Mouse (Mus musculus) G1E (cell line): ENCODE measurements around the gene Tnc. TPM values are rescaled to one million over a fixed set of nuclear protein-coding genes. Genes with fewer than 3 reads are reported as not detected.

ENCODE experiments used
- ATAC-seq: 2 replicates; pipeline ENCODE4 v1.8.0; 2016; ENCODE audit warnings: mild to moderate bottlenecking; ENCODE audit not compliant: insufficient number of reproducible peaks, poor library complexity, low FRiP score, severe bottlenecking; ENCODE audit errors: extremely low read depth
- DNase-seq: peaks from one replicate; pipeline ENCODE4 v3.0.0; 2012; ENCODE audit warnings: low spot score
- H3K27me3 ChIP-seq: 2 replicates; pipeline ENCODE4 v1.6.1; 2012; ENCODE audit warnings: mild to moderate bottlenecking, low read length, inconsistent platforms; ENCODE audit not compliant: insufficient read depth
- H3K36me3 ChIP-seq: replicated peaks from 2 replicates; pipeline ENCODE3; 2012; ENCODE audit warnings: mild to moderate bottlenecking, inconsistent platforms
- H3K4me1 ChIP-seq: 2 replicates; pipeline ENCODE4 v1.6.1; 2012; ENCODE audit warnings: low read depth, low read length, inconsistent platforms, mixed read lengths; ENCODE audit not compliant: insufficient read depth
- H3K4me3 ChIP-seq: 2 replicates; pipeline ENCODE4 v1.5.1; 2012; ENCODE audit warnings: low read depth, mild to moderate bottlenecking, inconsistent platforms, low read length, moderate library complexity, mixed read lengths
- H3K9me3 ChIP-seq: replicated peaks from 2 replicates; pipeline ENCODE4 v1.6.1; 2012; ENCODE audit warnings: inconsistent platforms
- CTCF ChIP-seq: IDR thresholded peaks from 2 replicates; pipeline ENCODE4 v1.5.1; 2012; ENCODE audit warnings: low read depth, low read length, inconsistent platforms, mixed read lengths
- GATA1 ChIP-seq: IDR thresholded peaks from 2 replicates; pipeline ENCODE4 v1.6.1; 2012; ENCODE audit warnings: borderline replicate concordance, low read length, inconsistent platforms, mixed read lengths
- GATA2 ChIP-seq: IDR thresholded peaks from 2 replicates; pipeline ENCODE4 v1.6.1; 2012; ENCODE audit warnings: low read depth, low read length, inconsistent platforms, borderline replicate concordance
- POLR2AphosphoS5 ChIP-seq: IDR thresholded peaks from 2 replicates; pipeline ENCODE4 v1.6.1; 2012; ENCODE audit warnings: low read depth, low read length, inconsistent platforms; ENCODE audit not compliant: insufficient replicate concordance
- TAL1 ChIP-seq: conservative IDR thresholded peaks from 2 replicates; pipeline ENCODE4 v1.6.1; 2012; ENCODE audit warnings: low read depth, low read length, inconsistent platforms, mixed read lengths
- polyA plus RNA-seq: library from polyadenylated mRNA; stranded (reverse); fragments of >175 nt; gene quantifications from 2 replicates; pipeline ENCODE4 v1.2.3, GENCODE M21; 2012
- total RNA-seq, 2 experiments: library from RNA; stranded (forward) in 1 of 2; stranded (reverse) in 1 of 2; fragments of 200-1000 nt in 1 of 2; fragments of >200 nt in 1 of 2; fragmentation: Nextera tagmentation in 1 of 2; gene quantifications; 2 replicates each; pipeline ENCODE4 v1.2.3; 2014 to 2017

Tnc gene
- total and polyA plus RNA-seq, 3 experiments, result 0.16 TPM; not detected in 2

GRCm38 (mm10) chr4:63939428-63939827 is 107.4 kb downstream of the Tnc start:
- Histone ChIP-seq H3K27me3 (no peaks in the 10 kb centered on the region), H3K4me3 (no peak overlapping the region), H3K36me3 (no peaks in the 10 kb centered on the region), H3K9me3 (peaks cover 47% of the 10 kb centered on the region), H3K4me1 (no peaks in the 10 kb centered on the region)
- DNase-seq (no peak), ATAC-seq (no peak)
- TF ChIP-seq GATA2 (no peak), CTCF (no peak), TAL1 (no peak), GATA1 (no peak), POLR2AphosphoS5 (no peak)

DNA sequence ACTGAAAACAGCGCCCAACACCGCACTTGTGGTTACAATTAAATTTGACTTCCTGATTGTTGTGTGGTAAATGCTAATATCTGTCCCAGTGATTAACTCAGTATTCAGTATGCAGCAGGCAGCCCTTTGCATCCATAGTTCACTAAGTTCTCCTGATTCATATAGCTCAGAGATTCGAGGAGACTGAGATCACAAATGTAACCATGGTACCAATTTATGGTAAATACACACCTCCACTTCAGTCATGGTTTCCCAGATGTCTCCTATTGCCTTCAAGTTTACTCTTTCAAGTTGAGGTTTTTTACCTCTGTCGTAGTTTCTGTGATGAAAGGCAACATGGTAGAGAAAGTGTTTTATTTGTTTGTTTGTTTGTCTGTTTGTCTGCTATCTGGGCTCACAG is 110.9 kb downstream of the Tnc start:
- TF ChIP-seq CTCF, result no peak
- no peak for TF ChIP-seq GATA1
- TF ChIP-seq POLR2AphosphoS5, result no peak
- no peak for TF ChIP-seq GATA2
- TF ChIP-seq TAL1, result no peak
- no peak for DNase-seq

DNA sequence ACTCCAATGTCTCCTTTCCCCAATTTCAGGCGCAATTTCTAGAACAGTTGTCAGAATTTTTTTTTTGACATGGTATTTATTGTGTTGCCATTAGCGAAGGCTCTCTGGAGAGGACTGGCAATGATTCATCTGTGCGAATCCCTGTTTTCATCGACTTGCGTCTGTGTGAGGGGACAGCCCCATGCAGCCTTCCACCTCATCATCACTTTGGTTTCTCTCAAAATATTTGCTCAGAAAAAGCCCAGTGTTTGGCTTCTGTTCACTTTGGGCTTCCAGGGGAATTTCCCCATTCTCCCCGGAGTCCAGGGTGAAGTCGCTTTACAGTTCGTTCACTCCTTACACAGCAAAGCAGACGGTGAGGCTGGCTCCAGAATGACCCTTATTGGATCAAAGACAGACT is 111.5 kb downstream of the Tnc start:
- H3K36me3 ChIP-seq, result no peaks in the 10 kb centered on the region
- peaks cover 41% of the 10 kb centered on the region for H3K9me3 ChIP-seq
- no peak overlapping the region for H3K4me3 ChIP-seq
- TF ChIP-seq POLR2AphosphoS5 (no peak), GATA1 (no peak), TAL1 (no peak), CTCF (no peak), GATA2 (no peak)
- DNase-seq (no peak), ATAC-seq (no peak)
- H3K27me3 ChIP-seq, result no peaks in the 10 kb centered on the region
- no peaks in the 10 kb centered on the region for H3K4me1 ChIP-seq

More for the DNA sequence above, 110.9 kb downstream of the Tnc start:
- Histone ChIP-seq H3K36me3 (no peaks in the 10 kb centered on the region), H3K4me1 (no peaks in the 10 kb centered on the region), H3K9me3 (peaks cover 42% of the 10 kb centered on the region), H3K4me3 (no peak overlapping the region), H3K27me3 (no peaks in the 10 kb centered on the region)
- ATAC-seq, result no peak

GRCm38 (mm10) chr4:63930863-63931262 is 116.0 kb downstream of the Tnc start:
- DNase-seq, result no peak
- ATAC-seq, result no peak
- Histone ChIP-seq H3K9me3 (peaks cover 27% of the 10 kb centered on the region), H3K27me3 (no peaks in the 10 kb centered on the region), H3K4me1 (no peaks in the 10 kb centered on the region), H3K36me3 (no peaks in the 10 kb centered on the region), H3K4me3 (no peak overlapping the region)
- TF ChIP-seq GATA1, result no peak
- no peak for TF ChIP-seq POLR2AphosphoS5
- no peak for TF ChIP-seq CTCF
- TF ChIP-seq GATA2, result no peak
- TF ChIP-seq TAL1, result no peak

- no peak overlapping the region for H3K4me3 ChIP-seq
- TF ChIP-seq POLR2AphosphoS5 (no peak), TAL1 (no peak), GATA2 (no peak), CTCF (no peak), GATA1 (no peak)
These were observed 117.3 kb downstream of the Tnc start for GRCm38 (mm10) chr4:63929490-63929889.

GRCm38 (mm10) chr4:63928192-63928591 is 118.6 kb downstream of the Tnc start:
- Histone ChIP-seq H3K4me3 (no peak overlapping the region), H3K9me3 (peaks cover 32% of the 10 kb centered on the region), H3K36me3 (no peaks in the 10 kb centered on the region), H3K27me3 (no peaks in the 10 kb centered on the region), H3K4me1 (no peaks in the 10 kb centered on the region)
- TF ChIP-seq POLR2AphosphoS5, result no peak
- no peak for ATAC-seq
- no peak for DNase-seq

More at GRCm38 (mm10) chr4:63929490-63929889, 117.3 kb downstream of the Tnc start:
- DNase-seq (no peak), ATAC-seq (no peak)
- Histone ChIP-seq H3K9me3 (peaks cover 33% of the 10 kb centered on the region), H3K36me3 (no peaks in the 10 kb centered on the region), H3K27me3 (no peaks in the 10 kb centered on the region), H3K4me1 (no peaks in the 10 kb centered on the region)

DNA sequence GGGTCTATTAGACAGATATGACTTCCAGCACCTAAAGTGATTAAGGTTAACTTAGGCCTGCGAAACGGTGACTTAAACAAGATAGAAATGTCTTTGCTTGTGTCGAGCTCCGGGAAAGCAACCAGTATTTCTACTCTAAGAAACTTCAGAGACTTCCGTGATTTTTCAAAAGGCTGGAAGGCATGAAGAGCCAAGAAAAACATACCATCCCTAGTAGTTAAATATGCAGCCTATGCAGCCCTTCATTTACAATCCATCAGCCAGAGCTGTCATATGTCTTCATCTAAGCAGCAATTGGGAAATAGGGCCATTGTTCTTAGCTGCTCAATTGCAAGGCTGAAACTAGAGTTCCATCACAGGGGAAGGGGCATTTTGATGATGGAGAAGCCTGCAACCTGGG is 129.6 kb downstream of the Tnc start:
- TF ChIP-seq POLR2AphosphoS5 (no peak), GATA1 (no peak), CTCF (no peak), TAL1 (no peak), GATA2 (no peak)
- no peak overlapping the region for H3K4me3 ChIP-seq
- H3K4me1 ChIP-seq, result no peaks in the 10 kb centered on the region
- H3K27me3 ChIP-seq, result no peaks in the 10 kb centered on the region
- DNase-seq (no peak), ATAC-seq (no peak)
- H3K36me3 ChIP-seq, result no peaks in the 10 kb centered on the region
- H3K9me3 ChIP-seq, result peaks cover 9% of the 10 kb centered on the region
